In genomic region chr8:107056076-107056972, GRCm38 (mm10) we compare ENCODE assay signal across 8 mouse cellular contexts. TPM values are rescaled to one million over a fixed set of nuclear protein-coding genes. Genes with fewer than 3 reads are reported as not detected.
DNase-seq lines count a peak whose midpoint lies in the region; ATAC-seq lines count a peak whose summit lies in the region.

Gene Cog8, minus strand, starts transcription at chr8:107056689.
Gene Nip7, plus strand, starts transcription at chr8:107056877.

- ATAC-seq in inflammation-experienced regulatory T-cells, adult 6 months = peak; percentile 98
- ATAC-seq in megakaryocyte-erythroid progenitor cell, adult 5-6 weeks (replicated peaks; ENCODE audit: low FRiP score, low TSS enrichment, poor library complexity, severe bottlenecking) = peak; percentile 91

- DNase-seq in adrenal gland, adult (ENCODE audit: inconsistent age in 2 of 2, low spot score in 1 of 2) = peak; percentile 98 to 99
- DNase-seq in embryo, embryonic 10.5 days (ENCODE audit: low spot score) = peak; percentile 98
- DNase-seq in gastrocnemius, postnatal 14 days = peak; percentile 96
- DNase-seq in left cerebral cortex, postnatal 10 days (ENCODE audit: extremely low spot score in 1 of 2, low spot score in 2 of 2) = peak; percentile 97
- peak; percentile 97 for DNase-seq in right cerebral cortex, postnatal 25 days
- DNase-seq in urinary bladder, postnatal 4 days (ENCODE audit: low spot score in 2 of 2) = peak; percentile 93

- intact Hi-C loops in gastrocnemius, postnatal 14 days (cut with DNase I; ENCODE audit: low total_unique reads) = no loop called here
- intact Hi-C loops in left cerebral cortex, postnatal 10 days (cut with DNase I) = no loop called here

RNA-seq across cellular contexts. Expression of gene Cog8, which starts in this region (rescaled TPM):
- total RNA-seq in gastrocnemius, postnatal 14 days (2021) = 10 to 100 TPM; 16.9 to 17.7 TPM
- 1 to 10 TPM; 6.0 to 9.5 (median 7.4) TPM for polyA plus RNA-seq in inflammation-experienced regulatory T-cells, adult 6 months (2017; shearing (Covaris generic))
- total RNA-seq in left cerebral cortex, postnatal 10 days (2021) = 10 to 100 TPM; 26.2 to 28.0 TPM
- 19.8 and 30.3 TPM in 2 replicates for total RNA-seq in megakaryocyte-erythroid progenitor cell, adult 5-6 weeks (2014; fragmentation: Nextera tagmentation)
- total RNA-seq in megakaryocyte-erythroid progenitor cell, adult 5-6 weeks (2017) = 22.3 and 25.9 TPM in 2 replicates

RNA-seq across cellular contexts. Expression of gene Nip7, which starts in this region (rescaled TPM):
- 10 to 100 TPM; 18.3 to 24.7 TPM for total RNA-seq in gastrocnemius, postnatal 14 days (2021)
- 10 to 100 TPM; 61.0 to 87.4 (median 78.2) TPM for polyA plus RNA-seq in inflammation-experienced regulatory T-cells, adult 6 months (2017; shearing (Covaris generic))
- total RNA-seq in left cerebral cortex, postnatal 10 days (2021) = 10 to 100 TPM; 61.0 to 62.3 TPM
- total RNA-seq in megakaryocyte-erythroid progenitor cell, adult 5-6 weeks (2014; fragmentation: Nextera tagmentation) = 47.4 and 67.6 TPM in 2 replicates
- total RNA-seq in megakaryocyte-erythroid progenitor cell, adult 5-6 weeks (2017) = 34.6 and 51.7 TPM in 2 replicates

Comparison
In these comparisons a context has a peak if more than half of its experiments do, and no peak if none do; other contexts are left out.
1. Peak in every context shown above with its lines: DNase-seq and ATAC-seq.